12 mouse cellular contexts compared by ENCODE assay signal in the genomic region with DNA sequence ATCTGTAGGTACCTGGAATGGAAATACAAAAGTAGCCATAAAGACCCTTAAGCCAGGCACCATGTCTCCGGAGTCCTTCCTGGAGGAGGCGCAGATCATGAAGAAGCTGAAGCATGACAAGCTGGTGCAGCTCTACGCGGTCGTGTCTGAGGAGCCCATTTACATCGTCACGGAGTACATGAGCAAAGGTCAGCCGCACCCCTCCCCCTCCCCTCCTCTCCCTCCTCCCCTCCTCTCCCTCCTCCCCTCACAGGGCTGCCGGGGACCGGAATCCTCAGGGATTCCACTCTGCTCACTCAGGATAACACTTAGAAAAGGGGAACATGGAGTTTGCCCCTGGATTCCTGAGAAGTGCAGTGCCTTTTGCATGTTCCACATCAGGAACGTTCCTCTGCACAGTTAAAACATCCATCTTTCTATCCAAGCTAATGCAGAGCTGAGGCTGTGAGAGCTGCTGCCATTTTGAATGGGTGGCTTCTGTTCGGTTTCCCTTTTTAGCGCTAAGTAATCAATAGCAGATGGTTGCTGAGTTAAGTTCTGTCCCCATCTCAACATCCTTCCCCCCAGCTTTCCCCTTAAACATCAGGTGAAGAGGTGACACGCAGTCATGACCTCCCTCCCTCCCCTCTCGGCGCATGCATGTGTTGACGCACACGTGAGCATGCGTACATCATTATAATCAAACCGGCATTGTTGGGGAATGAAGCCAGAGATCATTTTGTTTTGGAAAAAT.
DNase-seq lines count a peak whose midpoint lies in the region; ATAC-seq and TF ChIP-seq lines count a peak whose summit lies in the region.
"Had no signal": no experiment of that assay in that cellular context is flagged by ENCODE, and none has a peak within 500 bp of the region (broad histone marks: within the 10 kb centered on the region; RNA-seq: fewer than 3 reads in every experiment).

No protein-coding gene starts in this region.

- no peak for ATAC-seq in embryonic facial prominence, embryonic 11.5 days (replicated peaks; ENCODE audit: insufficient number of reproducible peaks, low FRiP score, low TSS enrichment, low read depth)
- no peak for ATAC-seq in hindbrain, embryonic 15.5 days (ENCODE audit: low FRiP score, low read depth)
- no peak for ATAC-seq in neural tube, embryonic 13.5 days (ENCODE audit: low read depth)

- TF ChIP-seq POLR2A in cerebellum, adult 2 months (IDR thresholded peaks at IDR 0.05; ENCODE audit: borderline replicate concordance, insufficient read depth, low read length) = no peak

- H3K4me1 ChIP-seq in embryonic facial prominence, embryonic 11.5 days (ENCODE audit: control insufficient read depth, insufficient read depth, low read length) = peaks cover 8% of the 10 kb centered on the region
- H3K4me1 ChIP-seq in hindbrain, embryonic 15.5 days (replicated peaks) = peaks cover 69% of the 10 kb centered on the region
- peaks cover 73% of the 10 kb centered on the region for H3K4me1 ChIP-seq in neural tube, embryonic 13.5 days (replicated peaks)
- H3K4me1 ChIP-seq in cerebellum, adult 2 months (ENCODE audit: control insufficient read depth, insufficient read depth, low read length) = peaks cover 15% of the 10 kb centered on the region

- no peaks in the 10 kb centered on the region for H3K9me3 ChIP-seq in embryonic facial prominence, embryonic 11.5 days (replicated peaks; ENCODE audit: control insufficient read depth, low read length)
- no peaks in the 10 kb centered on the region for H3K9me3 ChIP-seq in hindbrain, embryonic 15.5 days
- H3K9me3 ChIP-seq in neural tube, embryonic 13.5 days = no peaks in the 10 kb centered on the region
- H3K9me3 ChIP-seq: stomach, embryonic 15.5 days had no signal

- TF ChIP-seq CTCF in layer of hippocampus, adult 2 months (conservative IDR thresholded peaks at IDR 0.05) = no peak
- TF ChIP-seq CTCF in cerebellum, adult 2 months (IDR thresholded peaks at IDR 0.05; ENCODE audit: borderline replicate concordance, insufficient read depth, low read depth, low read length) = no peak

- H3K27ac ChIP-seq in layer of hippocampus, adult 2 months = peak overlapping the region; percentile 49
- no peak overlapping the region; the same call in 1 of the 2 replicates for H3K27ac ChIP-seq in embryonic facial prominence, embryonic 11.5 days (replicated peaks; ENCODE audit: low read depth, low read length)
- H3K27ac ChIP-seq in hindbrain, embryonic 15.5 days (replicated peaks) = peak overlapping the region; percentile 38
- peak overlapping the region; percentile 62; the same call in 1 of the 2 replicates for H3K27ac ChIP-seq in neural tube, embryonic 13.5 days (replicated peaks)
- no peak overlapping the region for H3K27ac ChIP-seq in cerebellum, adult 2 months (ENCODE audit: insufficient read depth, low read length)
- H3K27ac ChIP-seq: stomach, embryonic 15.5 days had no signal

- H3K4me2 ChIP-seq in embryonic facial prominence, embryonic 11.5 days (ENCODE audit: low read depth, low read length) = peak overlapping the region; percentile 29; the same call in 1 of the 2 replicates
- H3K4me2 ChIP-seq in hindbrain, embryonic 15.5 days = no peak overlapping the region
- H3K4me2 ChIP-seq in neural tube, embryonic 13.5 days = no peak overlapping the region
- H3K4me2 ChIP-seq: heart, embryonic 11.5 days; stomach, embryonic 15.5 days had no signal

- no peaks in the 10 kb centered on the region; the same call in 1 of the 2 replicates for H3K36me3 ChIP-seq in embryonic facial prominence, embryonic 11.5 days (replicated peaks; ENCODE audit: control insufficient read depth, insufficient read depth, low read depth, low read length)
- H3K36me3 ChIP-seq in hindbrain, embryonic 15.5 days = peaks cover 8% of the 10 kb centered on the region
- peaks cover 63% of the 10 kb centered on the region for H3K36me3 ChIP-seq in neural tube, embryonic 13.5 days
- H3K36me3 ChIP-seq: stomach, embryonic 15.5 days had no signal

- H3K27me3 ChIP-seq in embryonic facial prominence, embryonic 11.5 days (ENCODE audit: control insufficient read depth, insufficient read depth, low read length) = no peaks in the 10 kb centered on the region
- H3K27me3 ChIP-seq in hindbrain, embryonic 15.5 days = no peaks in the 10 kb centered on the region
- H3K27me3 ChIP-seq in neural tube, embryonic 13.5 days = no peaks in the 10 kb centered on the region
- H3K27me3 ChIP-seq in cerebellum, adult 2 months (ENCODE audit: control insufficient read depth, insufficient read depth, low read length) = no peaks in the 10 kb centered on the region
- H3K27me3 ChIP-seq: stomach, embryonic 15.5 days had no signal

- no peak overlapping the region for H3K4me3 ChIP-seq in layer of hippocampus, adult 2 months
- 0 out of 2 replicates have a peak overlapping the region, but pooled peaks have one; percentile 1 for H3K4me3 ChIP-seq in embryonic facial prominence, embryonic 11.5 days (ENCODE audit: low read depth, low read length)
- H3K4me3 ChIP-seq in hindbrain, embryonic 15.5 days = no peak overlapping the region
- no peak overlapping the region for H3K4me3 ChIP-seq in neural tube, embryonic 13.5 days
- H3K4me3 ChIP-seq in cerebellum, adult 2 months (replicated peaks; ENCODE audit: insufficient read depth, low read depth, low read length) = no peak overlapping the region
- H3K4me3 ChIP-seq: stomach, embryonic 15.5 days had no signal

- 27% methylated on average over 20 of the region's 20 CpGs for WGBS in embryonic facial prominence, embryonic 11.5 days
- WGBS in hindbrain, embryonic 15.5 days = 41% methylated on average over 20 of the region's 20 CpGs
- WGBS in neural tube, embryonic 13.5 days = 56% methylated on average over 20 of the region's 20 CpGs
- 75% methylated on average over 20 of the region's 20 CpGs for WGBS in cerebellum, adult 2 months

- no peak overlapping the region for H3K9ac ChIP-seq in embryonic facial prominence, embryonic 11.5 days (replicated peaks; ENCODE audit: low read length)
- no peak overlapping the region for H3K9ac ChIP-seq in hindbrain, embryonic 15.5 days
- H3K9ac ChIP-seq in neural tube, embryonic 13.5 days = no peak overlapping the region
- H3K9ac ChIP-seq: stomach, embryonic 15.5 days had no signal

- no peak for DNase-seq in layer of hippocampus, adult 2 months (ENCODE audit: low spot score in 2 of 2)
- no peak for DNase-seq in layer of hippocampus, postnatal 10 days (ENCODE audit: low spot score in 2 of 2)
- DNase-seq in embryonic facial prominence, embryonic 11.5 days (ENCODE audit: low spot score) = peak; percentile 77
- no peak for DNase-seq in testis, postnatal 14 days (ENCODE audit: low spot score)
- DNase-seq in cerebellum, adult 2 months = no peak
- no peak for DNase-seq in adrenal gland, postnatal 25 days
- DNase-seq: lung, postnatal 10 days; right cerebral cortex, adult 18-20 months had no signal

Comparison
In these comparisons a context has a peak if more than half of its experiments do, and no peak if none do; other contexts are left out.
1. H3K27ac ChIP-seq: peak in layer of hippocampus, adult 2 months (single experiment), hindbrain, embryonic 15.5 days (single experiment) and neural tube, embryonic 13.5 days (single experiment); none in embryonic facial prominence, embryonic 11.5 days (single experiment) and cerebellum, adult 2 months (single experiment).